Mouse (Mus musculus): Measurements from ENCODE around the gene Chid1. TPM values are rescaled to one million over a fixed set of nuclear protein-coding genes. Genes with fewer than 3 reads are reported as not detected.

Gene Chid1
- polyA plus RNA-seq, 1 experiment from 2014 or later: 50.7 TPM

DNA sequence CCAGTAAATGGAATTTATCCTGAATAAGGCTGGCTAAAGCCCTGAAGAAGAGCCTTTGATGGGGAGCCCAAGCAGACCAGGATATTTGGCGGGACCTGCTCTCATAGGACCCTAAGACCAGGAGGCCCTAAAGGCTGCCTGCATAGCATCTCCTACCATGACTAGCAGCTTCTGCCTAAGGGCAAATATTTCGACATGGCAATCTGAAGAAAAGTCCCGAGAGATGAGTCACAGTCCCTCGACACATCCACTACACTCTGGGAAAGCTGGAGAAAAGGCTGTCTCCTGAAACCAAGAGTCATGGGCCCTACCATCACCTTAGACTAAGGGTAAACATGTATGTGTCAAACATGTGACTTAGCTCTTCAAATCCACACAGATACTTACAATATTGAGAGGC lies 15.4 kb downstream of the Chid1 start:
- Histone ChIP-seq H3K4me1 (no peaks in the 10 kb centered on the region), H3K4me2 (no peak overlapping the region), H3K4me3 (replicated peaks) (no peak overlapping the region), H3K36me3 (peaks cover 8% of the 10 kb centered on the region; the same call in 1 of the 2 replicates), H3K27ac (no peak overlapping the region), H3K9ac (no peak overlapping the region), H3K9me3 (no peaks in the 10 kb centered on the region), H3K27me3 (replicated peaks) (no peaks in the 10 kb centered on the region)
- no peak for ATAC-seq (ENCODE audit: insufficient read depth, low FRiP score, low read depth)
- WGBS: 84% methylated on average over 4 of the region's 4 CpGs

DNA sequence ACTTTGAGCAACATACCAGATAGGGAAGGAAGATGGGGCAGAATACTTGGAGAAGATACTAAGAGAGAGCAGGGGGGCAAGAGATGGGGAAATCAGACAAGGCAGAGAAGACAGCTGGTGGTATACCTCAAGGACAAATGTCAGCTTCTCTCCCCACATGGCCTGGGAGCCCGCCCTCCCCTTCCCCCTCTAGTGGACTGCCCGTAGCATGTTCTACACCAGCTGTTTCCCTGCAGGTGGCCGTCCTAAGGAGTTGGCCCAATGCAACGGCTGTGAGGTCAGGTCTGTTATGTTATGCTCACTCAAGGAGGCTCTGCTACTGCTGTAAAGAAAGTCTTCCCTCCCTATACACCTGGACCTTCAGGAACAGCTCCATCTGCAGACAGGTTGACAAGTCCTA lies 16.6 kb downstream of the Chid1 start:
- WGBS: 53% methylated on average over 4 of the region's 4 CpGs
- no peak overlapping the region for H3K9ac ChIP-seq
- ATAC-seq (ENCODE audit: insufficient read depth, low FRiP score, low read depth): no peak
- H3K27me3 ChIP-seq (replicated peaks): no peaks in the 10 kb centered on the region
- no peak overlapping the region for H3K4me2 ChIP-seq
- 0 out of 2 replicates have a peak, but pooled peaks cover 4% of the 10 kb centered on the region for H3K36me3 ChIP-seq
- no peaks in the 10 kb centered on the region for H3K4me1 ChIP-seq
- H3K27ac ChIP-seq: no peak overlapping the region
- no peak overlapping the region for H3K4me3 ChIP-seq (replicated peaks)
- no peaks in the 10 kb centered on the region for H3K9me3 ChIP-seq

DNA sequence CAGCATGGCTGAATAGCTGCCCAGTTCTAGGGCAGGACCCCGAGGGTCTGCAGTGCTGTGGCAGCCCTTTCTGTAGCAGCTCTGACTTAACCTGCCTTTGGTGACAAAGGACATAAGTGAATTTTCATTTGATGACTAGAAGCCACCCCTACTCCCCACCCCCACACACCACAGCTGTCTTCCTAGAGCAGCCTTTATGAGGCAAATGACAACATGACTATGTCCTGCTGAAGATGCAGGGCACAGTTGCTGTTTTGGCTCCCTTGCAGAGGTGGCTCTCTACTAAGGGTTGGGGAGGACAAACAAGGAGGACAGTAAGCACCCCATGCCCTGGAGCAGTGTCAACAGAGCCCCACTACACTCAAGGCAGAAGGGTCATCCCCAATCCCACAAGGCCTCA lies 19.9 kb downstream of the Chid1 start:
- Histone ChIP-seq H3K27me3 (replicated peaks) (no peaks in the 10 kb centered on the region), H3K36me3 (0 out of 2 replicates have a peak, but pooled peaks cover 8% of the 10 kb centered on the region), H3K4me2 (no peak overlapping the region), H3K27ac (no peak overlapping the region), H3K9me3 (no peaks in the 10 kb centered on the region), H3K4me3 (replicated peaks) (no peak overlapping the region), H3K4me1 (no peaks in the 10 kb centered on the region), H3K9ac (no peak overlapping the region)
- ATAC-seq (ENCODE audit: insufficient read depth, low FRiP score, low read depth): no peak
- 71% methylated on average over 1 of the region's 1 CpGs for WGBS

DNA sequence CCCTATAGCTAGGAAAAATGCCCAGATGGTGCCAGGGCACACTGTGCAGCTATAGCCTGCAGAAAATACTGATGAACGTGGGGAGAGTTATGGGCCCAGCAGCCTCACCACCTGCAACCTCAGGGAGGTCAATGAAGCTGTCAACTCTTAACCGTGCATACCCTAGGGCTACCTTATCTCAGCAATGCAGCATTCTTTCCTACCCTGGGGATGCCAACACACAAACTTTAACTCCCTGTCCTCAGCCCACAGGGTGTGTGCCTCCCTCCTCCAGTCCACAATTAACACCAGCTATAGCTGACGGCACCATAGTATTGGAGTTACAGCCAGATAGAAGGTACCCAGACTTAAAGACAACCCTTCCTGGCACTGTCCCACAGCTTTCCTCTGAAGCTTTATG lies 20.7 kb downstream of the Chid1 start:
- Histone ChIP-seq H3K36me3 (peaks cover 9% of the 10 kb centered on the region; the same call in 1 of the 2 replicates), H3K9me3 (no peaks in the 10 kb centered on the region), H3K27me3 (replicated peaks) (no peaks in the 10 kb centered on the region), H3K9ac (no peak overlapping the region), H3K4me1 (no peaks in the 10 kb centered on the region), H3K27ac (no peak overlapping the region), H3K4me2 (no peak overlapping the region), H3K4me3 (replicated peaks) (no peak overlapping the region)
- 76% methylated on average over 3 of the region's 3 CpGs for WGBS
- peak; percentile 37; the same call in 1 of the 2 replicates for ATAC-seq (ENCODE audit: insufficient read depth, low FRiP score, low read depth)

GRCm38 (mm10) chr7:141518296-141518695 lies 21.4 kb downstream of the Chid1 start:
- 88% methylated on average over 5 of the region's 5 CpGs for WGBS
- Histone ChIP-seq H3K27ac (no peak overlapping the region), H3K4me2 (no peak overlapping the region), H3K4me1 (no peaks in the 10 kb centered on the region), H3K9ac (no peak overlapping the region), H3K27me3 (replicated peaks) (no peaks in the 10 kb centered on the region), H3K4me3 (replicated peaks) (no peak overlapping the region), H3K36me3 (peaks cover 15% of the 10 kb centered on the region; the same call in 1 of the 2 replicates), H3K9me3 (no peaks in the 10 kb centered on the region)
- ATAC-seq (ENCODE audit: insufficient read depth, low FRiP score, low read depth): no peak

DNA sequence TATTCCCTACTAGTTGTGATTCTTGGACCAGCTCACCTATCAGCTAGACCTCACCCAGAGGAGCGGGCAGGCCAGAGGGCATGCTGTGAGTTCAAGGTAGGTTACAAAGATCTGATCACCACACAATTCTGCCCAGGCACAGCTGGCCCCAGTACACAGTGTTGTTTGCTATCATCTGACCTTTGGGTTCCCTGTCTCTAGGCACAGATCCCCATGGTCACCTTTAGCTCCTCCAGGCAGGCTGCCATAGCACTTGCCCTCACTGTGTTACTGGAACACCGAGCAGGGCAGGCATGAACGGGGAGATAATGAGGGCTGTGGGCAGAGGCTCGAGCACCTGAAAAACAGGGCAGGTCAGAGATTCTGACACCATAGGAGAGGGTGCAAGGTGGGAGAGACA lies 22.0 kb downstream of the Chid1 start:
- H3K27ac ChIP-seq: no peak overlapping the region
- H3K27me3 ChIP-seq (replicated peaks): no peaks in the 10 kb centered on the region
- H3K4me3 ChIP-seq (replicated peaks): no peak overlapping the region
- H3K36me3 ChIP-seq: peaks cover 17% of the 10 kb centered on the region; the same call in 1 of the 2 replicates
- ATAC-seq (ENCODE audit: insufficient read depth, low FRiP score, low read depth): no peak
- no peaks in the 10 kb centered on the region for H3K4me1 ChIP-seq
- H3K9me3 ChIP-seq: no peaks in the 10 kb centered on the region
- WGBS: 88% methylated on average over 4 of the region's 4 CpGs
- H3K4me2 ChIP-seq: no peak overlapping the region
- no peak overlapping the region for H3K9ac ChIP-seq

DNA sequence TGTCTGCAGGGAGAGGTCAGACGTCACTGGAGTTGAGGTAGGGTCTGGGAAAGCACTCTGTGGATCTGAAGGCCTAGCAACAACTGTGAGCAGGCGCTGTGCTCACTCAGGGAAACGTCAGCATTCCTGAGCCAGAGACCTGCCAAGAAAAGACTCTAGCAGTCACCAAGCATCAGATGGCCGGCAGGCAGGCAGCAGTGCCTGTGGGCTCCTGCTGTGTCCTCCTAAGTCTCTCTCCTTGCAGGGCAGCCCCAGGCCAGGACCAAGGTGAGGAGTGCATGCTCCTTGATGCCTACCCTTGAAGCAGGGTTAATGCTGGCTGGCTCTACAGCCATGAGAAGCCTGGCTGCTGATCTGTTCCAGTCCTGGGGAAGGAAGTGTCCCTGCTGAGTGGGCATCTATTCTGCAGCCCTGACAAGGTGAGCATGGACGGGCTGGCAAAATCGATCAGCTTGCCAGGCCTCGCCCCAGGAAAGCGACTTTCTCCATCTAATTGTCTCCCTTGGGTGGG lies 28.9 kb downstream of the Chid1 start:
- Histone ChIP-seq H3K9me3 (no peaks in the 10 kb centered on the region), H3K4me1 (no peaks in the 10 kb centered on the region), H3K27ac (no peak overlapping the region), H3K4me3 (replicated peaks) (no peak overlapping the region), H3K4me2 (no peak overlapping the region), H3K9ac (no peak overlapping the region), H3K27me3 (replicated peaks) (no peaks in the 10 kb centered on the region), H3K36me3 (peaks cover 15% of the 10 kb centered on the region; the same call in 1 of the 2 replicates)
- ATAC-seq (ENCODE audit: insufficient read depth, low FRiP score, low read depth): no peak
- 78% methylated on average over 8 of the region's 8 CpGs for WGBS

- Histone ChIP-seq H3K36me3 (peaks cover 12% of the 10 kb centered on the region; the same call in 1 of the 2 replicates), H3K4me3 (replicated peaks) (no peak overlapping the region), H3K4me1 (no peaks in the 10 kb centered on the region), H3K27ac (no peak overlapping the region), H3K9me3 (no peaks in the 10 kb centered on the region), H3K9ac (no peak overlapping the region), H3K27me3 (replicated peaks) (no peaks in the 10 kb centered on the region), H3K4me2 (no peak overlapping the region)
- WGBS: 92% methylated on average over 5 of the region's 5 CpGs
- ATAC-seq (ENCODE audit: insufficient read depth, low FRiP score, low read depth): no peak
Measured at GRCm38 (mm10) chr7:141510196-141510595, 29.5 kb downstream of the Chid1 start.

GRCm38 (mm10) chr7:141508160-141508559 lies 31.5 kb downstream of the Chid1 start:
- H3K9ac ChIP-seq: no peak overlapping the region
- peak; percentile 87 for ATAC-seq (ENCODE audit: insufficient read depth, low FRiP score, low read depth)
- H3K27ac ChIP-seq: no peak overlapping the region
- no peaks in the 10 kb centered on the region for H3K27me3 ChIP-seq (replicated peaks)
- no peaks in the 10 kb centered on the region for H3K9me3 ChIP-seq
- H3K4me3 ChIP-seq (replicated peaks): no peak overlapping the region
- H3K4me2 ChIP-seq: no peak overlapping the region
- no peaks in the 10 kb centered on the region for H3K4me1 ChIP-seq
- H3K36me3 ChIP-seq: 0 out of 2 replicates have a peak, but pooled peaks cover under 1% of the 10 kb centered on the region

DNA sequence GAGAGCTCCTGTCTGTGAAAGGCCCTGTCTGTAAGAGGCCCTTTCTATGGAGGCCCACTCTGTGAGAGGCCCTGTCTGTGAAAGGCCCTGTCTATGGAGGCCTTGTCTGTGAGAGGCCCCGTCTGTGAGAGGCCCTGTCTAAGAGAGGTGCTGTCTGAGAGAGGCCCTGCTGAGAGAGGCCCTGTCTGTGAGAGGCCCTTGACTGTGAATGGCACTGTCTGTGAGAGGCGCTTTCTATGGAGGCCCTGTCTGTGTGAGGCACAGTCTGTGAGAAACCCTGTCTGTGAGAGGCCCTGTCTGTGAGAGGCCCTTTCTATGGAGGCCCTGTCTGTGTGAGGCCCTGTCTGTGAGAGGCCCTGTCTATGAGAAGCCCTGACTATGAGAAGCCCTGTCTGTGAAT lies 33.4 kb downstream of the Chid1 start:
- Histone ChIP-seq H3K9me3 (no peaks in the 10 kb centered on the region), H3K4me2 (no peak overlapping the region), H3K4me3 (replicated peaks) (no peak overlapping the region), H3K4me1 (no peaks in the 10 kb centered on the region), H3K9ac (no peak overlapping the region), H3K27me3 (replicated peaks) (no peaks in the 10 kb centered on the region), H3K36me3 (no peaks in the 10 kb centered on the region), H3K27ac (no peak overlapping the region)
- 88% methylated on average over 2 of the region's 2 CpGs for WGBS
- ATAC-seq (ENCODE audit: insufficient read depth, low FRiP score, low read depth): peak; percentile 42; the same call in 1 of the 2 replicates

GRCm38 (mm10) chr7:141502556-141502905 lies 37.1 kb downstream of the Chid1 start:
- WGBS: 96% methylated on average over 5 of the region's 5 CpGs
- Histone ChIP-seq H3K9ac (no peak overlapping the region), H3K27ac (no peak overlapping the region), H3K4me1 (no peaks in the 10 kb centered on the region), H3K9me3 (no peaks in the 10 kb centered on the region), H3K36me3 (no peaks in the 10 kb centered on the region), H3K4me3 (replicated peaks) (no peak overlapping the region), H3K4me2 (no peak overlapping the region), H3K27me3 (replicated peaks) (no peaks in the 10 kb centered on the region)
- no peak for ATAC-seq (ENCODE audit: insufficient read depth, low FRiP score, low read depth)

GRCm38 (mm10) chr7:141501820-141502555 lies 37.7 kb downstream of the Chid1 start:
- Histone ChIP-seq H3K36me3 (no peaks in the 10 kb centered on the region), H3K4me2 (no peak overlapping the region), H3K9ac (no peak overlapping the region), H3K9me3 (no peaks in the 10 kb centered on the region), H3K4me1 (no peaks in the 10 kb centered on the region), H3K27ac (no peak overlapping the region), H3K27me3 (replicated peaks) (no peaks in the 10 kb centered on the region), H3K4me3 (replicated peaks) (no peak overlapping the region)
- whole genome bisulfite sequencing: 85% methylated on average over 7 of the region's 7 CpGs
- no peak for ATAC-seq (ENCODE audit: insufficient read depth, low FRiP score, low read depth)

Measured in stomach, embryonic 15.5 days (tissue).